Mouse (Mus musculus): ENCODE results near the gene Cpt1c.

DNA sequence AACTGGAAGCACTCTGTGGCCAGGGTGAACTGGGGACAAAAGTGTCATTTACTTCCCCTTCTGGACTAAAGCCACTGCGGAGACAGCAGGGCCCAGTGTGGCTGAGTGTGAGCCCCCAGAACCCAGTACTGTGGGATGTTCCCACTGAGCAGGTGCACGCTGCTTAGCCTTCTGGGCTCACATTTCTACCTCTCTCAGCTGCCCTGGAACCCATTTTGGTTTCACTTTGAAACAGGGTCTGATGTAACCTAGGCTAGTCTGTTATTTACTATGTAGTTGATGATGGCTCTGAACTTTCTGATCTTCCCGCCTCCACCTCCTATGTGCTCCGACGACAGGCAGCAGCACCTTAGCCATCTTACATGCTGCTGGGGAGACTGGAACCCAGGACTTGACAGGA lies 11.8 kb downstream of the Cpt1c start:
- TF ChIP-seq POLR2A (IDR thresholded peaks at IDR 0.05; ENCODE audit: low read depth, low read length) (no peak), CTCF (conservative IDR thresholded peaks at IDR 0.05; ENCODE audit: insufficient read depth, insufficient read length, low read depth, low read length) (no peak)
